Mouse (Mus musculus): Measurements from ENCODE around the gene Ctnnd2. TPM values are rescaled to one million over a fixed set of nuclear protein-coding genes. Genes with fewer than 3 reads are reported as not detected.

Gene Ctnnd2
- polyA plus RNA-seq, 1 experiment, result 0.02 TPM

- Histone ChIP-seq H3K27me3 (ENCODE audit: control insufficient read depth, insufficient read depth, insufficient read length) (peaks cover 19% of the 10 kb centered on the region), H3K4me3 (no peak overlapping the region), H3ac (ENCODE audit: control insufficient read depth, insufficient read length) (no peak overlapping the region), H3K36me3 (ENCODE audit: control insufficient read depth, insufficient read depth) (no peaks in the 10 kb centered on the region), H3K4me2 (ENCODE audit: low read depth) (no peak overlapping the region), H3K79me2 (ENCODE audit: control insufficient read depth, insufficient read depth) (no peaks in the 10 kb centered on the region)
- no peak for TF ChIP-seq MYOD1 (IDR thresholded peaks at IDR 0.05; ENCODE audit: control insufficient read depth in 1 of 3, insufficient read length in 2 of 3, low read depth in 2 of 3)
- no peak for TF ChIP-seq CEBPB (IDR thresholded peaks at IDR 0.05; ENCODE audit: insufficient read depth, poor library complexity, severe bottlenecking)
- no peak for TF ChIP-seq SRF (IDR thresholded peaks at IDR 0.05; ENCODE audit: control insufficient read depth, insufficient read length, low read depth)
- no peak for TF ChIP-seq USF1 (IDR thresholded peaks at IDR 0.05; ENCODE audit: low read depth)
- no peak for TF ChIP-seq MYOG (IDR thresholded peaks at IDR 0.05; ENCODE audit: control insufficient read depth in 1 of 3, insufficient read depth in 1 of 3, insufficient read length in 2 of 3, low read depth in 2 of 3)
- no peak for TF ChIP-seq REST (IDR thresholded peaks at IDR 0.05; ENCODE audit: insufficient read depth, insufficient read length)
- no peak for TF ChIP-seq E2F4 (IDR thresholded peaks at IDR 0.05; ENCODE audit: insufficient read depth)
Observed at GRCm38 (mm10) chr15:30174321-30174720, 1.9 kb downstream of the Ctnnd2 start.

DNA sequence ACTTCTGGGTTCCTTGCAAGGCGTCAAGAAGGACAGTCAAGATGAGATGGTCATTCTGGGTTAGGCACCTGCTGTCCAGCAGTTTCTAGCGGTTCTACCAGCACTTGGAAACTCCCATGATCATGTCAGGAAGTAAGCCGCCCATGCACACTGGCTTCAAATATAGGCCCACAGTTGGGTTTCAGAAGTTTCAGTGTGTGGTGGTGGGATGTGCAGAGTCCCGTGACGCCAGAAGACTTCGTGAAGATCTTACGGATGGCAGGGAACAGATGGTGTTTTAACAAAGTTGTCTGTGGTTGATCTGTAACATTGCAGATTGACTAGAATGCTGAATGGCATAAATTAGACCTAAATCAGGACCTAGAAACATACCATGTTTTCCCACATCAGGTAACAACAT is 11.6 kb downstream of the Ctnnd2 start:
- H3ac ChIP-seq (ENCODE audit: control insufficient read depth, insufficient read length), result no peak overlapping the region
- no peaks in the 10 kb centered on the region for H3K36me3 ChIP-seq (ENCODE audit: control insufficient read depth, insufficient read depth)

GRCm38 (mm10) chr15:30190872-30191271 is 18.5 kb downstream of the Ctnnd2 start:
- TF ChIP-seq SRF (IDR thresholded peaks at IDR 0.05; ENCODE audit: control insufficient read depth, insufficient read length, low read depth) (no peak), TCF12 (IDR thresholded peaks at IDR 0.05; ENCODE audit: insufficient read depth, poor library complexity, severe bottlenecking) (no peak), POLR2A (IDR thresholded peaks at IDR 0.05; ENCODE audit: insufficient read length, low read depth) (no peak), MYOG (IDR thresholded peaks at IDR 0.05; ENCODE audit: control insufficient read depth in 1 of 3, insufficient read depth in 1 of 3, insufficient read length in 2 of 3, low read depth in 2 of 3) (no peak), USF1 (IDR thresholded peaks at IDR 0.05; ENCODE audit: low read depth) (no peak), E2F4 (IDR thresholded peaks at IDR 0.05; ENCODE audit: insufficient read depth) (no peak), POLR2AphosphoS2 (IDR thresholded peaks at IDR 0.05; ENCODE audit: insufficient read length, low read depth) (no peak), TCF3 (IDR thresholded peaks at IDR 0.05; ENCODE audit: insufficient read length, low read depth) (no peak), REST (IDR thresholded peaks at IDR 0.05; ENCODE audit: insufficient read depth, insufficient read length) (no peak), MAX (IDR thresholded peaks at IDR 0.05; ENCODE audit: low read depth) (no peak)
- Histone ChIP-seq H3K36me3 (ENCODE audit: control insufficient read depth, insufficient read depth) (no peaks in the 10 kb centered on the region), H3K27me3 (ENCODE audit: control insufficient read depth, insufficient read depth, insufficient read length) (no peaks in the 10 kb centered on the region)

More for the DNA sequence above, 11.6 kb downstream of the Ctnnd2 start:
- TF ChIP-seq POLR2AphosphoS2 (IDR thresholded peaks at IDR 0.05; ENCODE audit: insufficient read length, low read depth) (no peak), MYOD1 (IDR thresholded peaks at IDR 0.05; ENCODE audit: control insufficient read depth in 1 of 3, insufficient read length in 2 of 3, low read depth in 2 of 3) (no peak), MYOG (IDR thresholded peaks at IDR 0.05; ENCODE audit: control insufficient read depth in 1 of 3, insufficient read depth in 1 of 3, insufficient read length in 2 of 3, low read depth in 2 of 3) (no peak), POLR2A (IDR thresholded peaks at IDR 0.05; ENCODE audit: insufficient read length, low read depth) (no peak), USF1 (IDR thresholded peaks at IDR 0.05; ENCODE audit: low read depth) (no peak), TCF3 (IDR thresholded peaks at IDR 0.05; ENCODE audit: insufficient read length, low read depth) (no peak), REST (IDR thresholded peaks at IDR 0.05; ENCODE audit: insufficient read depth, insufficient read length) (no peak), TCF12 (IDR thresholded peaks at IDR 0.05; ENCODE audit: insufficient read depth, poor library complexity, severe bottlenecking) (no peak), MAX (IDR thresholded peaks at IDR 0.05; ENCODE audit: low read depth) (no peak), E2F4 (IDR thresholded peaks at IDR 0.05; ENCODE audit: insufficient read depth) (no peak), CEBPB (IDR thresholded peaks at IDR 0.05; ENCODE audit: insufficient read depth, poor library complexity, severe bottlenecking) (no peak), SRF (IDR thresholded peaks at IDR 0.05; ENCODE audit: control insufficient read depth, insufficient read length, low read depth) (no peak)
- Histone ChIP-seq H3K4me2 (ENCODE audit: low read depth) (no peak overlapping the region), H3K79me2 (ENCODE audit: control insufficient read depth, insufficient read depth) (no peaks in the 10 kb centered on the region), H3K27me3 (ENCODE audit: control insufficient read depth, insufficient read depth, insufficient read length) (no peaks in the 10 kb centered on the region), H3K4me3 (no peak overlapping the region)

DNA sequence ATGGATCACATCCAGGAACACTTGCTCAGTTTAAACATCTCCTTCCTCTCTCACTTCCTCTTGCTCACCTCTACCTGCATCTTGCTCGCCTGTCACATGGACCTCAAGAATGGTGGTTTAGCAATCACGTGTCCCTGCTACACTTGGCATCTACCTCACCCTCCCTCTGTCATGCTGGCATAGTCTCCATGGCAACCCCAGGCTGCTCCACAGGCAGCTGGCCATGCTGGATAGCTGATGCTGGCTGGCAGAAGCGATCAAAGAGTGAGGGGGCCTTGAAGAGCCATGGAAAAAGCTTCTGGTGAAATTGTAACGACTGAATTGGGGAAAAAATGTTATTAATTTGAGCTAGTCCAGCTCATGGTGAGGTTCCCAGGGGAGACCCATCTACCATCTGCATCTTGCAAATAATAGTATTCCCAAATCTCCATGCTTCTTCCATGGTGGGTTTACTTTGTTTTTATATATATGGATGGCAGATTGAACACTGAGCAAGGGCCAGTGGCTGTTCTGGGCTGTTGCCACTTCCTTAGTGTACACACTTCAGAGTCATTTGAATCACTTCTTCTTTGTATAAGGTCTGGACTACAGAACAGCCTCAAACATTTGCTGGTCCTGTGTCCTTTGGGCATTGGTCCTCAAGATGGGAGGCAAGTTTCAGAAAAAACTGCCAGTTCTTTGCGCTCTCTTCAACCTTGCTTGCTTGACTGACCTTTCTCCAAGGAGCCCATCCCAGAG is 19.7 kb downstream of the Ctnnd2 start:
- Histone ChIP-seq H3K27me3 (ENCODE audit: control insufficient read depth, insufficient read depth, insufficient read length) (no peaks in the 10 kb centered on the region), H3K4me2 (ENCODE audit: low read depth) (no peak overlapping the region), H3K4me3 (no peak overlapping the region), H3ac (ENCODE audit: control insufficient read depth, insufficient read length) (no peak overlapping the region), H3K36me3 (ENCODE audit: control insufficient read depth, insufficient read depth) (no peaks in the 10 kb centered on the region), H3K79me2 (ENCODE audit: control insufficient read depth, insufficient read depth) (no peaks in the 10 kb centered on the region)
- TF ChIP-seq TCF12 (IDR thresholded peaks at IDR 0.05; ENCODE audit: insufficient read depth, poor library complexity, severe bottlenecking), result no peak
- no peak for TF ChIP-seq CEBPB (IDR thresholded peaks at IDR 0.05; ENCODE audit: insufficient read depth, poor library complexity, severe bottlenecking)
- TF ChIP-seq E2F4 (IDR thresholded peaks at IDR 0.05; ENCODE audit: insufficient read depth), result no peak
- TF ChIP-seq TCF3 (IDR thresholded peaks at IDR 0.05; ENCODE audit: insufficient read length, low read depth), result no peak
- TF ChIP-seq SRF (IDR thresholded peaks at IDR 0.05; ENCODE audit: control insufficient read depth, insufficient read length, low read depth), result no peak
- no peak for TF ChIP-seq MYOD1 (IDR thresholded peaks at IDR 0.05; ENCODE audit: control insufficient read depth in 1 of 3, insufficient read length in 2 of 3, low read depth in 2 of 3)
- no peak for TF ChIP-seq REST (IDR thresholded peaks at IDR 0.05; ENCODE audit: insufficient read depth, insufficient read length)
- no peak for TF ChIP-seq MAX (IDR thresholded peaks at IDR 0.05; ENCODE audit: low read depth)
- TF ChIP-seq POLR2A (IDR thresholded peaks at IDR 0.05; ENCODE audit: insufficient read length, low read depth), result no peak
- TF ChIP-seq USF1 (IDR thresholded peaks at IDR 0.05; ENCODE audit: low read depth), result no peak
- no peak for TF ChIP-seq MYOG (IDR thresholded peaks at IDR 0.05; ENCODE audit: control insufficient read depth in 1 of 3, insufficient read depth in 1 of 3, insufficient read length in 2 of 3, low read depth in 2 of 3)
- no peak for TF ChIP-seq POLR2AphosphoS2 (IDR thresholded peaks at IDR 0.05; ENCODE audit: insufficient read length, low read depth)

More at GRCm38 (mm10) chr15:30190872-30191271, 18.5 kb downstream of the Ctnnd2 start:
- H3K4me3 ChIP-seq, result no peak overlapping the region
- H3K79me2 ChIP-seq (ENCODE audit: control insufficient read depth, insufficient read depth), result no peaks in the 10 kb centered on the region
- H3K4me2 ChIP-seq (ENCODE audit: low read depth), result no peak overlapping the region
- H3ac ChIP-seq (ENCODE audit: control insufficient read depth, insufficient read length), result no peak overlapping the region
